Mouse (Mus musculus): ENCODE measurements at regions not wholly inside any gene's neighbourhood (a gene's known extent, or its start where the extent isn't known, plus 50 kb on each side); places are given as distances from the start of the nearest gene placed in this dataset.

DNA sequence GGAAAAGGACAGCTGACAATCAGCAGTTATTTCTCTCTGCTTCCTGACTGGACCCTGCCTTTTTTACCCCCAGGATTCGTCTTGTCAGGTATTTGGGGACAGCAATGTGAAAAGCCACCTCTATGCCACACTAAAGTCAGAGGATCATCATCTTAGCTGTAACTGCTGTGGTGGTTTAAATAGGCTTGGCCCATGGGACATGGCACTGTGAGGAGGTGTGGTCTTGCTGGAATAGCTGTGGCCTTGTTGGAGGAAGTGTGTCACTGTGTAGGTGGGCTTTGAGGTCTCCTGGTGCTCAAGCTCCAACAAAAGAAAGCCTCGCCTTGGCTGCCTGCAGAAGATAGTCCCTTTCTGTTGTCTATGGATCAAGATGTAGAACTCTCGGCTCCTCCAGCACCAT lies 83.9 kb upstream of the Dlg1 start:
- no peaks in the 10 kb centered on the region for H3K36me3 ChIP-seq (replicated peaks; ENCODE audit: control insufficient read depth, insufficient read depth, low read depth)
- H3K9ac ChIP-seq (replicated peaks): no peak overlapping the region
- no peak overlapping the region for H3K27ac ChIP-seq
- no peak overlapping the region for H3K4me2 ChIP-seq (ENCODE audit: low read depth)
- DNase-seq (ENCODE audit: low read depth in 3 of 3, low spot score in 3 of 3) (no peak), ATAC-seq (ENCODE audit: insufficient read depth) (no peak)
- H3K27me3 ChIP-seq (ENCODE audit: control insufficient read depth, insufficient read depth, low read length): no peaks in the 10 kb centered on the region
- TF ChIP-seq EP300 (IDR thresholded peaks at IDR 0.05; ENCODE audit: low read depth): no peak
- no peak for TF ChIP-seq CTCF (IDR thresholded peaks at IDR 0.05; ENCODE audit: low read depth)
- 63% methylated on average over 3 of the region's 3 CpGs for WGBS (ENCODE audit: insufficient replicate concordance)
- no peak overlapping the region for H3K4me3 ChIP-seq (ENCODE audit: insufficient read depth in 1 of 2, low read depth in 2 of 2, low read length in 2 of 2)
- peaks cover 0 to 5% of the 10 kb centered on the region in 2 experiments; a peak in 1 of 4 replicates for H3K4me1 ChIP-seq (replicated peaks; ENCODE audit: control insufficient read depth in 2 of 2, insufficient read depth in 2 of 2, low read length in 1 of 2)
- H3K9me3 ChIP-seq (ENCODE audit: control insufficient read depth, low read length): no peaks in the 10 kb centered on the region

DNA sequence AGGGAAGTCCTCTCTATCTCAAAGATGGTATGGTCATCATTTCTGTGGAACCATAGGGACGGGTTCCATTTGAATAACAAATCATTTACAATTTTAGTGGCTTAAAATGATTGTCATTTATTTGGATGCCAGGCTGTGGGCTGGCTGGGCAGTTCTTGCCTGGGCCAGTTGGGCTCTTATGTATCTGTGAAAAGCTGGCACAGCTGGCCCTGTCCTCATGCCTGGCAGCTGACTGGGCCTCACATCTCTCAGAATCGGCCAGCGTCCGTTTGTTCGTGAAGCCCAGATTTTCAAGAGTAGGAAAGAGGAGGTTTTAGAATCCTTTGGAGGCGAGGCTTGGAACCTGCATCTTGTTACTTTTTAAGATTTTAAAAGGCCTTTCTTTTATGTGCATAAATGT lies 82.5 kb upstream of the Dlg1 start:
- 72% methylated on average over 6 of the region's 6 CpGs for WGBS (ENCODE audit: insufficient replicate concordance)

DNA sequence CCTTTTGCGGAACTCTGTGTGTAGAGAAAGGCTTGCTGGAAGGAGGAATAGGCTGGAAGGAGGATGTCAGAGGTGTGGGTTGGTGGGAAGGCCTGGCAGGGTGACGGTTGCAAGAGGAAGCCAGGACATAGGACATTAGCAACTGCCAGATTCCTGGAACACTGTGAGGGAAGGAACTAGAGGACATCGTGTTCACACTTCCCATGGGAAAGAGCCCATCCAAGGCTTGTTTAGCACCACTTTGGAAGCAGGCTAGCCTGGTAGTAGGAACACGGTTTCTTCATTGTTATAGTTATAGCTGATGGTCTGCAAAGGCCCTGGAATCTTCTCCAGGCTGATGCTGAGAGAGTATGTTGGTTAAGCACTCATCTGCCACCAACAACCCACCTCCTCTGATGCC lies 80.4 kb upstream of the Dlg1 start:
- H3K9ac ChIP-seq (replicated peaks): no peak overlapping the region
- H3K4me3 ChIP-seq (ENCODE audit: insufficient read depth in 1 of 2, low read depth in 2 of 2, low read length in 2 of 2): no peak overlapping the region
- no peak overlapping the region for H3K4me2 ChIP-seq (ENCODE audit: low read depth)
- no peaks in the 10 kb centered on the region for H3K9me3 ChIP-seq (ENCODE audit: control insufficient read depth, low read length)
- DNase-seq (ENCODE audit: low read depth in 3 of 3, low spot score in 3 of 3) (no peak), ATAC-seq (ENCODE audit: insufficient read depth) (no peak)
- TF ChIP-seq EP300 (IDR thresholded peaks at IDR 0.05; ENCODE audit: low read depth) (no peak), CTCF (IDR thresholded peaks at IDR 0.05; ENCODE audit: low read depth) (no peak)
- H3K27me3 ChIP-seq (ENCODE audit: control insufficient read depth, insufficient read depth, low read length): no peaks in the 10 kb centered on the region
- WGBS (ENCODE audit: insufficient replicate concordance): 62% methylated on average over 4 of the region's 4 CpGs
- H3K4me1 ChIP-seq (replicated peaks; ENCODE audit: control insufficient read depth in 2 of 2, insufficient read depth in 2 of 2, low read length in 1 of 2): peaks cover 0 to 4% of the 10 kb centered on the region in 2 experiments; a peak in 2 of 4 replicates
- H3K36me3 ChIP-seq (replicated peaks; ENCODE audit: control insufficient read depth, insufficient read depth, low read depth): no peaks in the 10 kb centered on the region
- no peak overlapping the region for H3K27ac ChIP-seq

More for the DNA sequence above, 82.5 kb upstream of the Dlg1 start:
- Histone ChIP-seq H3K27me3 (ENCODE audit: control insufficient read depth, insufficient read depth, low read length) (no peaks in the 10 kb centered on the region), H3K36me3 (replicated peaks; ENCODE audit: control insufficient read depth, insufficient read depth, low read depth) (no peaks in the 10 kb centered on the region), H3K9me3 (ENCODE audit: control insufficient read depth, low read length) (no peaks in the 10 kb centered on the region), H3K4me3 (ENCODE audit: insufficient read depth in 1 of 2, low read depth in 2 of 2, low read length in 2 of 2) (no peak overlapping the region), H3K4me2 (ENCODE audit: low read depth) (no peak overlapping the region), H3K4me1 (replicated peaks; ENCODE audit: control insufficient read depth in 2 of 2, insufficient read depth in 2 of 2, low read length in 1 of 2) (peaks cover 0 to 5% of the 10 kb centered on the region in 2 experiments; a peak in 1 of 4 replicates), H3K27ac (no peak overlapping the region), H3K9ac (replicated peaks) (no peak overlapping the region)
- no peak for TF ChIP-seq CTCF (IDR thresholded peaks at IDR 0.05; ENCODE audit: low read depth)
- TF ChIP-seq EP300 (IDR thresholded peaks at IDR 0.05; ENCODE audit: low read depth): no peak
- no peak for DNase-seq (ENCODE audit: low read depth in 3 of 3, low spot score in 3 of 3)
- no peak for ATAC-seq (ENCODE audit: insufficient read depth)

DNA sequence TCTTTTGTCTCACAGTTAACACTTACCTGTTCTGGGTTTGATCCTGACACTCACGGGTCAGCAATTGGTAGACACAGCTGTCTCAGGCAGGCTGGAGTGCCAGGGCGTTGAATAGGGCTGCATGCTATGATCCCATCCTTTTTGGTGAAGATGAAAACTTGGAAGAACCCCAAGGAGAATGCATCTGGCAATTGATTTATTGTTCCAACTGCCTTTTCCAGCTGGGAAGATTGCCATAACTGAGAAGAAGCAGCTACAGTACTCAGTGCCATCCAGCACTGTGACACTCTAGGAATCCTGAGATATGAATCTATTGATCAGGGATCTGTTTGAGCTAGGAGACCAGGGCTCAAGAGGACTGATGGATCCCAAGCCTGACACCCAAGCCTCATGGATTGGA lies 79.6 kb upstream of the Dlg1 start:
- no peak overlapping the region for H3K27ac ChIP-seq
- WGBS (ENCODE audit: insufficient replicate concordance): 81% methylated on average over 2 of the region's 2 CpGs
- peaks cover 3 to 4% of the 10 kb centered on the region in 2 experiments; a peak in 2 of 4 replicates for H3K4me1 ChIP-seq (replicated peaks; ENCODE audit: control insufficient read depth in 2 of 2, insufficient read depth in 2 of 2, low read length in 1 of 2)
- no peaks in the 10 kb centered on the region for H3K36me3 ChIP-seq (replicated peaks; ENCODE audit: control insufficient read depth, insufficient read depth, low read depth)
- ATAC-seq (ENCODE audit: insufficient read depth): no peak
- H3K4me3 ChIP-seq (ENCODE audit: insufficient read depth in 1 of 2, low read depth in 2 of 2, low read length in 2 of 2): no peak overlapping the region
- TF ChIP-seq EP300 (IDR thresholded peaks at IDR 0.05; ENCODE audit: low read depth): no peak
- no peak for TF ChIP-seq CTCF (IDR thresholded peaks at IDR 0.05; ENCODE audit: low read depth)
- no peak overlapping the region for H3K9ac ChIP-seq (replicated peaks)
- no peaks in the 10 kb centered on the region for H3K9me3 ChIP-seq (ENCODE audit: control insufficient read depth, low read length)
- H3K4me2 ChIP-seq (ENCODE audit: low read depth): no peak overlapping the region
- DNase-seq (ENCODE audit: low read depth in 3 of 3, low spot score in 3 of 3): no peak
- no peaks in the 10 kb centered on the region for H3K27me3 ChIP-seq (ENCODE audit: control insufficient read depth, insufficient read depth, low read length)

DNA sequence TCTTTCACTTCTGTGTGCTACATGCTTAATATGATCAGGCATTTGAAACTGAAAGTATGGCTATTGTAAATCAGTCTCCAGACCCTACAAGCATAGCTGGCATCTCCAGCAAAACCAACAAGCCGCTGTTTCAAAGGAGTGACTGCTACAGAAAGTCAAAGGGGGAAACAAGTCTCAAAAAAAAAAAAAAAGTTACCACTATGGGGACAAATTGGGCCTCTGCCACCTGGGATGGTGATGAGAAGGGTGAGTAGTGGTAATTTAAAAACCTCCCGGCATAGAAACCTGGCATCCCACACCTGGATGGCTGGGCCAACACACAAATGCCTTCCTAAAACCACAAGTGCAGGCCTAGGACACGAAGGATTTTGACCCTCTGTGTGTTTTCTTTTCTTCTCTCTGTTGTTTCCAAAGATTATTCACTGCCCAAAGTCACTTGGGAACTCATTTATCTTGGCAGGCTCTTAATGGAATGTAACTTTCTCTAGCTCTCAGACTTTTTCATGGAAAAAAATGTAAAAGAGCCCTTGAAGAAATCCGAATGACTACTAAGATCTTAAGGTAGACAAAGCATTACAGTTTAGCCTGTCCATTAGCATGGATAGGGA lies 78.9 kb upstream of the Dlg1 start:
- no peak for TF ChIP-seq EP300 (IDR thresholded peaks at IDR 0.05; ENCODE audit: low read depth)
- TF ChIP-seq CTCF (IDR thresholded peaks at IDR 0.05; ENCODE audit: low read depth): no peak
- Histone ChIP-seq H3K4me1 (replicated peaks; ENCODE audit: control insufficient read depth in 2 of 2, insufficient read depth in 2 of 2, low read length in 1 of 2) (peaks cover 3 to 4% of the 10 kb centered on the region in 2 experiments; a peak in 2 of 4 replicates), H3K36me3 (replicated peaks; ENCODE audit: control insufficient read depth, insufficient read depth, low read depth) (no peaks in the 10 kb centered on the region), H3K9ac (replicated peaks) (no peak overlapping the region), H3K4me2 (ENCODE audit: low read depth) (no peak overlapping the region), H3K9me3 (ENCODE audit: control insufficient read depth, low read length) (no peaks in the 10 kb centered on the region), H3K27ac (no peak overlapping the region), H3K4me3 (ENCODE audit: insufficient read depth in 1 of 2, low read depth in 2 of 2, low read length in 2 of 2) (no peak overlapping the region), H3K27me3 (ENCODE audit: control insufficient read depth, insufficient read depth, low read length) (no peaks in the 10 kb centered on the region)
- no peak for DNase-seq (ENCODE audit: low read depth in 3 of 3, low spot score in 3 of 3)
- WGBS (ENCODE audit: insufficient replicate concordance): 64% methylated on average over 4 of the region's 4 CpGs
- ATAC-seq (ENCODE audit: insufficient read depth): no peak
